Mouse (Mus musculus) urinary bladder, postnatal 36 days (tissue): ENCODE results near the gene B3galt1.

Source experiments
- DNase-seq, 2 experiments: peaks; one replicate each; pipeline ENCODE4 v3.0.0; 2022; ENCODE audit warnings: low spot score in 2 of 2, mixed read lengths in 1 of 2

B3galt1 gene

DNA sequence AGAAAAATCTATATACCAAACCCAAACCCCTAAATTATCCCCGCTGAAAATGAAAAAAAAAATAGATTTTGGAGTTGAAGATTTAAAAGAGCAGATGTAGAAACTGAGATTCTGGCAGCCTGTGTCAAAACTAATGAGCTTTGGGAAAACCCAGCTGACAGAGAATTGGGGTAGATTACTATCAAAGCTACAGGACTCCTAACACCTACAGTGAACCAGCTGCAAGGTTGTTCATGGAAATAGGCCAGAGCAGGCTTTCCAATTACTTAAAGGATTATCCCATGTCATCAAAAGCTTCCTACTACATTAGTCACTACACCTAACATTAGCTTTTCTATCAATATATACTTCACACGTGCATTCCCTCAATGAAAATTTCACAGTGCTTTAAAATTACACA is 165.1 kb downstream of the B3galt1 start:
- DNase-seq: no peak

DNA sequence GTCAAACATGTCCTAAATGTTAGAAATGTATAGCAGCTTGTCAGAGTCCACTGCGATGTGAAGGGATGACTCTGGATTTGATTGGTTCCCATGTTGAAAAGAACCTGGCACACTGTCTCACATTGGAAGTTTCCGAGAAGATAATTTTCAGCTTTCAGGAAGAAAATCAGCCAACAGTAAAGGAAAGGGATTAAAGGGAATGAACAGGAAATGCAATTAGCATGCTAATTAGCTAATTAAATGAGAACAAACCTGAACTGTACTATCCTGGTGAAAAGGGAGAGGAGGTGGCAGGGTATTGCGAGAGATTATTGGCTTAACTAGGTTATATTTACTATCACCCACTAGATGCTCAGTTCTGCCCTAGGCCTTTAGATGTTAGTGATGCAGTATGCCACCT is 185.9 kb downstream of the B3galt1 start:
- DNase-seq: no peak

DNA sequence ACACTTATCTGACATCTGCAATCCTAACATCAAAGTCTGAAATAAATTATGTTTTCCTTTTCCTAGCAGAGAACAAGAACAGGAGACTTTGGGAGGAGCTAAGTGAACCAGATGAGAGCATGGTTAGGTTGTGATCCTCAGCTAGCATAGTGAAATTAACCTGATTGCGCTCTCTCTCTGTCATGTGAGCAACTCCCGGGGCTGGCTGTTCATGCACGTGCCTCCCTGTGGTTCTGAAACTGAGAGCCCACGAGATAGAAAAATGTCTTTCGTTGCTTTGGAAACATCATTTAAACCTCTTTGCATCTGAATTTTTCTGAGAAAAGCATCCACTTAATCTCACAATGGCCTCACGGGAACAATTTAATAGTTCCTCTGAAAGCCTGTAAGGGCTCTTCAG is 190.8 kb downstream of the B3galt1 start:
- no peak for DNase-seq

DNA sequence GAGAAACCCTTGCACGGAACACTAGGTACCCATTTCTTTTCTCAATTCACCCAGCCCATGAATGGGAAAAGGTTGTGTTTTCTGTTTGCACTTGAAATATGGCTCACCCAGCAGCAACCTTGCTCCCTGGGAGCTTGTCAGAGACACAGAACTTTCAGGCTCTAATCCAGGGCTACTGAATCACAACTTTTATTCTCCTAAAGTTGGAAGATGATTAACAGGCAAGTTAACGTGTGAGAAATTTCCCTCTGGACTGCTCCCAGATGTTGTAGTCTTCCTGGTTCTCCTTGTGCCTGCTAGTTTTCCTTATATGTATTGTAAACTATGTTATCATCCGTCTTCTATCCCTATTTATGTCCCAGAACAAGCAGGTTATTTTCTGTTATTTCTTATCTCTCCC is 221.9 kb downstream of the B3galt1 start:
- no peak for DNase-seq

GRCm38 (mm10) chr2:67797561-67797960 is 231.9 kb downstream of the B3galt1 start:
- no peak for DNase-seq

DNA sequence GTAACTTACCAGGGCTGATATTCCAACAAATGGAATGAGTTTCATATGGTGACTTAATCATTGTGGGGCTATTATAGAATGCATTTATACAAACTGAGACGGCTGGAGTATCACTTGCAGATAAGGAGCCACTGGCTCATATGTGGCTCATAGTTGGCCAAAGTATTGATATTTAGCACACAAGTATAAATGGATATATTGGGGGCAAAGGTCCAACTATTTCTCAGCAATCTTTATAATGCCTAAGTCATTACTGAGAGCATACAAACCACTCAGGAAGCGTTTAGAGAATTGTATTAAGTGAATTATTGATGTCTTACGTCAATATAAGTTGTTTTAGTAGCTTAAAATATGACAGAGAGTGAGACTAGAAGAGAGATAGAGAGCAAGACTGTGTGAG is 234.3 kb downstream of the B3galt1 start:
- DNase-seq: no peak

- no peak for DNase-seq
Observed at GRCm38 (mm10) chr2:67816149-67816548, 250.5 kb downstream of the B3galt1 start.

DNA sequence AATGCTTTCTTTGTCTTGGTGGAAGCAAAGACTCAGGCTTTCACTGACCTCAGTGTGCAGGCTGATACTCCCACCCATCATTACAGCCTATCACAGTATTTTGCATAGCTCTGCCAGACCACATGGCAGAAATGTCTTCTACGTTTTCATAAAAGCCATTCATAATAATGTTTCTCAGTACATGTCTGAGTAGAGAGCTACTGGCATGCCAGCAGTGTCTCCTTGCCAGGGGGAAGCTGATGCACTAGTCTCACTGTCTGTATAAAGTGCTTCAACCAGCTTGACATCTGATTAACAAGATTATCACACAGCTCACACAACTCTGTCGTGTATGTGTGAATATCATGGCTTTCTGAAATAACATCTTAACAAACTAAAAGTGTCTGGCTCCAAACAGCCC is 252.3 kb downstream of the B3galt1 start:
- DNase-seq: no peak

GRCm38 (mm10) chr2:67822360-67822759 is 256.7 kb downstream of the B3galt1 start:
- DNase-seq: no peak

DNA sequence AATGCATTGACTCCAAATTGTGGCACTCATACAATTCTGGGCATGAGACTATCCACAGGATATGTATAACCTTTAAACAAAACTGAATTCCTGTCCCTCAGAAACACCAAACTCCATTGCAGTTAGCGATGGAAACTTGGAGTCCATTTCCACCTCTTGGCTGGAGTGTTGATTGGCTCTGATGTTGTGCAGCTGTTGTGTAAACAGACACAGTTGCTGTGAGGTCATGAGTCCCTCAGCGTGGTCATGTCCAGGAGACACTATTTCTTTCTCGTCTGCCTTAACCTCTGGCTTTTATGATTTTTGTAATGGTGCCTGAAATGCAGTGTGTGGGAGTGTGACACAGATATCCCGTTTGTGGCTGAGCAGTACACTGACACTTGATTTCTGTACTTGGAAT is 262.0 kb downstream of the B3galt1 start:
- peak; percentile 1 to 21 for DNase-seq

- DNase-seq: no peak
Observed at GRCm38 (mm10) chr2:67829055-67829915, 263.6 kb downstream of the B3galt1 start.

- no peak for DNase-seq
Observed at GRCm38 (mm10) chr2:67847806-67848205, 282.1 kb downstream of the B3galt1 start.

DNA sequence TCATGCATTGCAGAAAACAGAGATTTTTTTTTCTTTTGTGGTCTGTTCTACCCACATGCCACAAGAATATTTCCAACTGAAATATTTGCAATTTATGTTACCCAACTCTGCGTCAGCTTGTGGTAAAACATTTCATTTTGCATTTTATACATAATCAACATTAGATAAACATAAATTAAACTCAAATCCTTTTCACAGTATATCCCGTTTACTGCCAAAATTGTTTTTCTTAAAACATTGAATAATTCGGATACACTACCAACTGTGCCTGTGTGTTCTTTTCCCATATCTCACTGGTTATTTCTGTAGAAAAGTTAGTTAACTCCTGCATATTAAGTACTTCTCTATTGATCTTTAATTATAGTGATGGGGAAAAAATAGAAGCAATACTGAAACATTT is 285.1 kb downstream of the B3galt1 start:
- no peak for DNase-seq

DNA sequence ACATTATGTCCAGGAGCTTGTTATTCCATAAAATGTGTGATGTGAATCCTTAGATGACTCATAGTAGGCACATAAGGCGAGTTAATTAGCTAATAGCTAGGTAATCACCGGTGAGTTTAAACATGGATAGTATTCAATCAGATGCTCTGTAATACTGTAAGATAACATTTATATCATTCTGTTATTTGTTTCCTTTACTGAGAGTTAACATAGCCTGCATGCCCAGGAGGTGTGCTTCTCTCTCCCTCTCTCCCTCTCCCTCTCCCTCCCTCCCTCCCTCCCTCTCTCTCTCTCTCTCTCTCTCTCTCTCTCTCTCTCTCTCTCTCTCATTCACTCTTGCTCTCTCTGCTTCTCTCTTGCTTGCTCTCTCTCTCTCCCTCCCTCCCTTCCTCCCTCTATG is 292.7 kb downstream of the B3galt1 start:
- no peak for DNase-seq

DNA sequence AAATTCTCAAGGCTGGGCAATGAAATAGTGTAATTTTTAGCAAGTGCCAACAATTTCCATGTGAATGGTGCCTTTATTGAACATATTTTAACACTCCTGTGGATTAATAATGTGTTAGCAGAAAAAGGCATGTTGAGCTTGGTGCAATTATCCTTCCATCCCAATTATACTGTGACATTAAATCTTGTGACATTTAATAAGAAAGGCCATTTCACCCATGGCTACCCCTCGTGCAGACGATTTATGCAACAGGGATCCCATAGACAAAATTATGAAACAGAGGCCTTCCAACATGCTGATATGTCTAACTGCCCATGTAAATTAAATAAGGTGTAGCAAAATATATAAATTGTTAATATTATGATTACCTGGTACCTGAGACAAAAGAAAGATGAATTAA is 293.3 kb downstream of the B3galt1 start:
- no peak for DNase-seq

DNA sequence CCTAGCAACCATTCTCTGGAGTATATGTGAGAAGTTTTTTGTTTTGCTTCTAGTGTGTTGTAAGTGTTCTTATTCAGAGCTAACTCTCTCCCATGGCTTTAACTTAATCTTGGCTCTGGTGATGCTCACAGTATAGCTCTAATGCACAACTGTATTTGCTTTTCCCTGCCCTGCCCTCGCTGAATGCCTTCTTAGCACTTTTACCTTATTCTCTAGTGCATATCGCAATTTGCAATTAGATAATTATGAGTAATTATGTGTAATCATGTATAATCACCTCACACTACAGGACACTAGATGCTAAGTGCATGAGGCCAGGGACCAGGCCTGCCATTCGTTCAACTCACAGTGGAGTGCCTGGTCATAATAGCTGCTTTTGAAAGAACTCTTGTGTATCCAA is 307.7 kb downstream of the B3galt1 start:
- DNase-seq: no peak

GRCm38 (mm10) chr2:67879836-67880235 is 314.2 kb downstream of the B3galt1 start:
- no peak for DNase-seq

GRCm38 (mm10) chr2:67881713-67882281 is 316.1 kb downstream of the B3galt1 start:
- DNase-seq: no peak

GRCm38 (mm10) chr2:67897956-67898689 is 332.5 kb downstream of the B3galt1 start:
- no peak for DNase-seq

DNA sequence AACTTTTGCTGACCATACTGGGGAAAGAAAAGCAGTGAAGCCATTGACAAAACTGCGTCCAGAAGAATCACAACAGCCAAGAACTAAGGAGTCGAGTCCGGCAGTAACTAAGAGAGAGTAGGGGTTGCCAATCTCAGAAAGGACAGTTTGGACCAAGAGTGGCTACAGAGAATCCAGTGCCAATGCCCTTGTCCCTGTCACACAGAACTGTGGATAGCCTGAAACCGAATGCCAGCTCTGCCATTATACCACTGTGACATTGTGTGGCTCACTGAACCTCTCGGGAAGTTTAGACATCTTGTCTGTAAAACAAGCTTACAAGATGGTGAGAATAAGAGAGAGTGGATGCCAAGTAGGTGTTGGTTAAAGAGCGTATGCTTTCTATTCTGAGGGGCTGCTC is 335.9 kb downstream of the B3galt1 start:
- DNase-seq: no peak

GRCm38 (mm10) chr2:67902651-67903292 is 337.1 kb downstream of the B3galt1 start:
- no peak for DNase-seq

DNA sequence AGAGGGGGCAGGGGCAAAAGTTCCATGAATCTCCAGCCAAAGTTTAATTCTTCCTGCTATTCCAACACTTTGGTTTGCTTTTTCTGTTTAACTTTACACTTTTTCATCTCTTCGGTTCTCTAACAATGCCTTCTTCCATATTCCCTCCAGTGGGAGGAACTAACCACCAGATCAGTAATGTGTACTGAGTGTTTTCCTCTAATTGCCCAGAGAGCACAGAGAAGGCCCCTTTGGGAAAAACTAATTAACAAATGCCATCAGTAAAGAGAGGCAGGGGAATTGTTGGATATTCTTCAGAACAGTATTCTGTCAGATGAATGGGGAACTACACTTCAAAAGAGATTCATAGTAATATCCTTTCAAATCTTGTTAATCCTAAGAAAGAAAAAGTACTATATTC is 338.1 kb downstream of the B3galt1 start:
- DNase-seq: no peak
